Mouse (Mus musculus): ENCODE measurements around the gene Coa6. TPM values are rescaled to one million over a fixed set of nuclear protein-coding genes. Genes with fewer than 3 reads are reported as not detected.
A peak's percentile ranks its signal among the peaks of the same experiment; 100 is the strongest.
"Not testable (repeated sequence)": the region's sequence is repeated elsewhere in the genome, so short reads cannot be mapped to it uniquely, and the experiment has no call there.

The Coa6 gene
- 10 to 100 TPM; 19.2 to 23.9 (median 22.2) TPM for total RNA-seq (2022)

DNA sequence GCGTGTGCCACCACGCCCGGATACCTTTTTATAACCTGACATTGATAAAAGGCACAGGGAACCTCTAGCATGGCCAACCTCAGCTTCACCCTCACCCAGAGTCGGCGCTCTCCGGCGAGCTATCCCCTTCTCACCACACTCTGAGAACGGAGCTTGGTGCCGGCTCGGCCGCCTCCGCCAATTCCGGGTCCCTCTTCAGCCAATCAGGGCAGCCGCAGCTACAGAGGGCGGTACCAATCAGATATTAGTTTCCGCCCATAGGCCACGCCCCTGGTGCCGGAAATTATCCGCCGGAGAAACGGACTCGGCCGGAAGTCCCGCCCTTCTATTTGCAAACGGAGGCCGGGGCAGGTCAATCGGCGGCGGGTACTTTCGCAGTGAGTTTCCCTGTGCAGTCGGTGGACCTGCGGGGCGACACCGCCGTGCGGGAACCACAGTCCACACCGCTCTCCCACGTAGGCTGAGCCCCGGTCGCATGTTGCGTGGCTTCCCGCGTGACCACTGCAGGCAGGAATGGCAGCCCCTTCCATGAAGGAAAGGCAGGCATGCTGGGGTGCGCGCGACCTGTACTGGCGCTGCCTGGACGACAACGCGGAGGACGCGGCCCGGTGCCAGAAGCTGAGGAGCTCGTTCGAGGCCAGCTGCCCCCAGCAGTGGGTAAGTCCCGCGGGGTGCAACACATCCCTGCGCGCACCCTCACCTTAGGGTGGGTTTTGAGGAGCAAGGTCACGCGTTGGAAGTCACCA, at the start of gene Coa6:
Gene Coa6, plus strand, starts transcription at position 342 of the 746 bp plus-strand sequence.
- DNase-seq (ENCODE audit: low spot score in 2 of 2): peak; percentile 96 to 98

DNA sequence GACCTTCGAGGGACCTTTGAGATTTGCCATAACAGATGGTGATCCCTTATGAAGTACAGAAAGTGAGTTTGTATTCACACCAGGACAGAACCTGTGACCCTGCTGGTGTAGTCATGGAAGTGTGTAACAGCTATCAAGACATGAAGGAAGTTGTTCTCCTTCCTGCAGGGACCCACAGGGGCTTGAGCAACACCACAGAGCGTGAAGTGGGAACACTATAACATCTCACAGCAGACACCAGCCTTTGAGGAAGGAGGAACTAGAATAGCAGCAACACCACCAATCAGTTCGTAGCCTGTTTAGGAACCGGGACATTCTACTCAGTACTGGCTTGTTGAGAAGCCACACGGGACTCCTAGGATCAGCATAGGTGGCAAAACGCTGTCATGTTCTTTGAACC, 42.7 kb upstream of the Coa6 start:
- no peak for DNase-seq (ENCODE audit: low spot score in 2 of 2)

- no peak for DNase-seq (ENCODE audit: low spot score in 2 of 2)
These were observed 42.2 kb upstream of the Coa6 start for GRCm38 (mm10) chr8:126380141-126380540.

DNA sequence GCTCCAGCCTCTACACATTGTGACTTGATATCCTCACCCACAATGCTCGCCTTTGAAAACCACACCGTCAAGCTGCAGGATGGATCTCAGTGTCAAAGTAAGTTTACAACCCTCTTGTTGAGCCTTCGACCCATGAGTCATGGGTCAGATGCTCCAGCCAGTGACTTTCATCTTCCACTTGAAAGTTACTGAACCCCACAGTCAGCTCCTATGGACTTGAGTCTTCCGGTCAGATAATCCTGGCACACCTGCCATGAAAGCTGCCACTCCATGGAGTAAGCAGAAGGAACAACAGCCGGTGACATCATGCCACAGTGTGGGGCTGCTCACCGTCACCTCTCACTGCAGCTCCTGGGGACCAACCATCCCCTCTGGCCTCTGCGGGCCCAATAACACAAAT, 41.0 kb upstream of the Coa6 start:
- DNase-seq (ENCODE audit: low spot score in 2 of 2): no peak

- no peak for DNase-seq (ENCODE audit: low spot score in 2 of 2)
These were observed 40.1 kb upstream of the Coa6 start for GRCm38 (mm10) chr8:126382216-126382615.

GRCm38 (mm10) chr8:126382749-126383148, 39.6 kb upstream of the Coa6 start:
- DNase-seq (ENCODE audit: low spot score in 2 of 2): peak in 1 of 2 experiments; percentile 27

DNA sequence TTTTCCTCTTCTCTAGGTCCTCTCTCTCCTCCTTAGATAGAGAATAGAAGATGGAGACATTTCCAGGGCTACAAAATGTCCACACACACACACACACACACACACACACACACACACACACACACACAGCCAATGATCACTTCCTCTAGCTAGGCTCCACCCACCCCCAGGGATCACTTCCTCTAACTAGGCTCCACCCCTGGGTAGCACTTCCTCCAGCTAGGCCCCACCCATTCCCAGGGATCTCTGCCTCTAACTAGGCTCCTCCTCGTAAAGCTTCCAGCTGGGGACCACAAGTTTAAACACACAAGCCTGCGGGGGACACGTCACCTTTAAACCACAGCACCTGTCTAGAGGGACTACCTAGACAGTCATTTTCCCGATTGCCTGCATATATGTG, 34.7 kb upstream of the Coa6 start:
- DNase-seq (ENCODE audit: low spot score in 2 of 2): no peak

GRCm38 (mm10) chr8:126391541-126391940, 30.8 kb upstream of the Coa6 start:
- no peak for DNase-seq (ENCODE audit: low spot score in 2 of 2)

DNA sequence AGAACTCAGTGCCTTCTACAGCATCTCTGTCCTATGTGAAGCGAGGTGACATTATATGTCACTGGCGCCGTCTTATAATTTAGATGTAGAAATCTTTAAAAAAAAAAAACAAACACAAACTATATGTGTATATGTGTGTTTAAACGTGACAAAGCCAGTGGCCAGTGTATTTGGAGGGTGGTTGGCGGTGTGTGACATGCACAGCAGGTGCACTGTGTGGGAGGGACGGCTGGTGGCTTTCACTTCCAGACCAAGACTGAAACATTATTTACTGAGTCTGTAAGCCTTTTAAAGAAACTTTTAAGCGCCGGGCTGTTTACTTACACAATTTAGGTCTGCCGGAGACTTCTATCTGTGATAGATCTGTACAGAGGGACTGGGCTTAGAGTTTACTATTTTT, 26.9 kb upstream of the Coa6 start:
- no peak for DNase-seq (ENCODE audit: low spot score in 2 of 2)

DNA sequence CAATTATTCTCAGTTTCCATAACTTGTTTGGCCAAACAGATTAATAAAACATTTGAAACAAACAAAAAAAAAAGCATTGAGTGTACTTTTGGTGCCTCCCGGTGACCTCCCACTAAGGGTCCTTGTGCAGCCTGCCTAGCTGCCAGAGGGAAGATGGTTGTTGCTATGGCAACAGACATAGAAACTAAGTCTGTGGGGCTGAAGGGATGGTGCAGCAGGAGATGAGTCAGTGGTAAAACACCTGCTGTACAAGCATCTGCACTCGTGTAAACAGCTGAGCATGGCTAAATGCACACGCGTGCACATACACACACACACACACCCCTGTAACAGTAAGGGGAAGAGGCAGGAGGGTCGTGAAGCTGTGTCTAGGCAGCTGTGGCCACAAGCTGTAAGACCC, 26.4 kb upstream of the Coa6 start:
- DNase-seq (ENCODE audit: low spot score in 2 of 2): no peak

DNA sequence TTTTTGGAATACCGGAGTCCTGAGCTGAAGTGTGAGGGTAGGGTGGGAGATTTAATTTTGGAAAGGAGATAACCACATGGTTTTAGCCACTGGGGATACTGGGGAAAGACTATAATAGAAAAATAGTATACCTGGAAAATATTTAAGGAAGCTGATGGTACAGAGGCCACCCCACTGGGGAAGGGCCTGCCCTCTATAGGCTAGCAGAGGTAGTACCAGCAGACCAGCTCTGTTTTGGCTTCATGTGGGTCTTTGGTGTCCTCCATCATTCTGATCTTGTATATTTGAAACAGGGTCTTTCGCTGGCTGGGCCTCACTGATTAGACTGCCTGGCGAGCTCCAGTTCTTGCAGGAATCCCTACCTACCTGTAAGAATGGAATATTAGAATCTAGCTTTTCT, 24.0 kb upstream of the Coa6 start:
- no peak for DNase-seq (ENCODE audit: low spot score in 2 of 2)

DNA sequence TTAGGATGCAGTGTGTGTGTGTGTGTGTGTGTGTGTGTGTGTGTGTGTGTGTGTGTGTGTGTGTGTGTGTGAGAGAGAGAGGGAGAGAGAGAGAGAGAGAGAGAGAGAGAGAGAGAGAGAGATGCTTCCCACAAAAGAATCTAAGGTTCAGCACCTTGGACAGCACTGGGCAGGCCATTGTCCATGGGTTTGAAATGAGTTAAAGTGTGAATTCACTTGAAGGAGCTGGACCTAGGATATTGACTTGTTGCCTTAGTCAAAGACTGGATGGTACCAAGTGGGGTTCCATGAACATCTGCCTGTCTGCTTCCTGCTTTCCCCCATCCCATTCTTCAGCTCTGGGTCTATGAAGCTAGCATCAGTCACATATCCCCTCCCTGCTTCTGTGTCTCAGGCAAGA, 17.8 kb upstream of the Coa6 start:
- DNase-seq (ENCODE audit: low spot score in 2 of 2): not testable (repeated sequence)

DNA sequence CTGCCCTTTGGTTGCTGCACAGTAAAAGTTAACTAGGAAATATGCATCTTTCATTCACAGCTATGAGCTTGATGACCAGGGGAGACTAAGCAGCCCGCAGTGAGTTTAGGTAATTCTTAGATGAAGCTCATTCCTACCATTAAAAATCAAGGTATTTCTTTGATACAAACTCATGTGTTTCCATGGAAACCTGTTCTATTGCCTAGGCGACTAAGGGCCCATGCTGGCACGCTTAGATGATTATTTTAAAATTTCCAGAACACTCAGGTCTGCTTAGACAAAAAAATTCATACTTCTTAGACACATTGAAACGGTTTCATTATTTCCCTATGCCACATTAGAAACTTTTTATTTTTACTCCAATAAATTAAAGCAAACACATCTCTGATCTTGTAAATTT, 17.3 kb upstream of the Coa6 start:
- no peak for DNase-seq (ENCODE audit: low spot score in 2 of 2)

GRCm38 (mm10) chr8:126420834-126421233, 1.5 kb upstream of the Coa6 start:
- DNase-seq (ENCODE audit: low spot score in 2 of 2): no peak

GRCm38 (mm10) chr8:126422920-126423300, 595 bp downstream of the Coa6 start:
- DNase-seq (ENCODE audit: low spot score in 2 of 2): peak in 1 of 2 experiments; percentile 36

DNA sequence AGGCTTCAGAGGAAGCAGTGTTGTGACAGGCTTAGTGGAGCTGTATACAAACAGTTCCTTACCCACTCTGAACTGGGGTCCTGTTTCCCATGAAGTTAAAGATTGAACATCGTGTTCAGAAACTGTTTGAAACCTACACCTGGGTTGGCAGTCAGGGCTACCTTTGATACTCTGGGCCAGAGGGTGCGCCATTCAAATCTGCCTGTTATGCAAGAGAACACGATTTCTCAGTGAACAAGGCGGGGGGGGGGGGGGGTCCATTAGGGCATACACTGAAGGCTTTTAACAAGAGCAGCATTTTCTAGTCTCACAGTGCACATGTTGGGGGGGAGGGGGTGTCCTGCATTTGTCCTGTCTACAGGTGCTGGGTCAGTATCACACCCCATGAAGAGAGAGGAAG, 1.8 kb downstream of the Coa6 start:
- no peak for DNase-seq (ENCODE audit: low spot score in 2 of 2)

DNA sequence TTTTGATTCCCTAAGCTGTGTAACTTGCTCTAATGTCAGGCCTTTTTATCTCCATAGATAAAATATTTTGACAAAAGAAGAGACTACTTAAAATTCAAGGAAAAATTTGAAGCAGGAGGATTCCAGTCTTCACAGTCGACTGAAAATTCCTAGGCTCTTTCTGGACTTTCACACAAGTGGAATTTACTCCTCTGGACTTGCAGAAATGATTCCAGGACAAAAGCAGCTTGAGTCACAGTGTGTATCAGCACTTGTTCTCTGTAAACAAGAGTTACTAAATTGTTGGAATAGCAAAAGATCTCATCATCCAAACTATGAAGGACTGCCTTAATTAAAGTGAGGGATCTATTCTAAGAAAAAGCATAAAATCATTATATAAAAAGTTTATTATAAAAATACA, 2.6 kb downstream of the Coa6 start:
- no peak for DNase-seq (ENCODE audit: low spot score in 2 of 2)

DNA sequence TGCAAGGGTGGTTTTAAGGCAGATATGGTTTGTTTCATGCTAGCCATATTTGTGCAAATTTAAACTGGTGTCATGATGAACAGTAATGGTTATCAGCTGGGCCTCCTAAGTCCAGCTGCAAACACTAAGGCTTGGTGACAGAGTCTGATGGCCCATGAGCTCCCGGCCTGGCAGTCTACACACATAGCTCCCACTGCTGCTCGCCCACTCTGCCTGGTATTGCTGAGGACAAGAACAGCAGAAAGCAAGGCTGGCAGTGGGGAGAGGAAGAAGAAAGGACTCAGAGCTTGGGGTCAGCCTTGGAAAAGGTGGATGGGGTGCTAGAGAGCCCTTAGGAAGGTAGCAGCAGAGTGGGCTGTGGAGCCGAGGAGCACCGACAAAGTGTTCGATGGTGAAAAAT, 7.3 kb downstream of the Coa6 start:
- no peak for DNase-seq (ENCODE audit: low spot score in 2 of 2)

DNA sequence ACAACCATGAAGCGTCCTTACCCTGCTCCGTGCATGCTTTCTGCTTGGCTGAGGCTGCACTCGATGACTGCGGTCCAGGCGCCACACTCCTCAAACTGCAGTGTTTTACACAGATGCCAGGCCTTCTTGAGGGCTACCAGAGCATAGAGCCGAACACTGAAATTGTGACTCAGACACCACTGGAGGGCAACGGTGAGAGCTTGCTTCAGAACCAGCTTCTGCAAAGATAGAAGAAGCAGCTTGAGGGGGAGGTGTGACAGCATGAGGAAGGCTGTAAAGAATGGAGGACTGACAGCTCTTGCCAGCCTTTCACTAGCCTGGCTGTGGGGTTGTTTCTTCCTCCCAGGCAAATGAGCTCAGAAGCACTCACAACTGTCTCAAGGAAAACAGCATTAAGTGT, 11.5 kb downstream of the Coa6 start:
- peak in 1 of 2 experiments; percentile 32 for DNase-seq (ENCODE audit: low spot score in 2 of 2)

- no peak for DNase-seq (ENCODE audit: low spot score in 2 of 2)
These were observed 16.6 kb downstream of the Coa6 start for GRCm38 (mm10) chr8:126438937-126439336.

- DNase-seq (ENCODE audit: low spot score in 2 of 2): no peak
These were observed 28.8 kb downstream of the Coa6 start for GRCm38 (mm10) chr8:126451158-126451557.

- DNase-seq (ENCODE audit: low spot score in 2 of 2): no peak
These were observed 33.1 kb downstream of the Coa6 start for GRCm38 (mm10) chr8:126455383-126455782.

- DNase-seq (ENCODE audit: low spot score in 2 of 2): no peak
These were observed 38.0 kb downstream of the Coa6 start for GRCm38 (mm10) chr8:126460274-126460673.

DNA sequence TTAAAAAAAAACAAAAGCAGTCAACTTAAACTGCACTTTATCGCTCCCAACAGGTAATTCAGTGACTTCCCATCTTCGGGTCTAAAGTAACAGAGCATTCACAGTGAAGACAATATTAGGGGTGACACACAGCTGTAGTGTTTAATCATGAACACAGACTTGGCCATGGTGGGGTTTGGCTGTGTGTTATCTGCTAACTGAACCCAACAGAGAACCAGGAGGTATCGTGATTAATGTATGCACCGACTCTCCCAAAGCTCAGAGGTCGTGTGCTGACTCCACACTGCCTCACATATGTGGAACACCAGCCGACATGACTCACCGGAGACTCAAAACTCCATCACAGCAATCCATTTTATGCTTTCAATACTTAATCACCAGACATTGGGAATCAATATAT, 39.4 kb downstream of the Coa6 start:
- no peak for DNase-seq (ENCODE audit: low spot score in 2 of 2)

Measured in layer of hippocampus, adult 8-10 months (tissue).